Mouse (Mus musculus) forebrain, embryonic 16.5 days (tissue): ENCODE measurements around the gene Stk24. TPM values are rescaled to one million over a fixed set of nuclear protein-coding genes. Genes with fewer than 3 reads are reported as not detected.
A peak's percentile ranks its signal among the peaks of the same experiment; 100 is the strongest.

Source experiments
- ATAC-seq: fragments of 200-750 bp; cut with Nextera tagmentation; 2 replicates; pipeline ENCODE4 v1.8.0; 2017; ENCODE audit warnings: mild to moderate bottlenecking, moderate library complexity
- H3K27ac ChIP-seq: fragments of 300-500 bp; sonication (generic); 2 replicates; pipeline ENCODE4 v1.5.1; 2014; ENCODE audit warnings: low read length, control low read depth
- H3K27me3 ChIP-seq: fragments of 300-500 bp; sonication (generic); replicated peaks from 2 replicates; pipeline ENCODE4 v1.6.1; 2014; ENCODE audit warnings: low read length; ENCODE audit not compliant: control insufficient read depth, insufficient read depth
- H3K36me3 ChIP-seq: fragments of 300-500 bp; sonication (generic); 2 replicates; pipeline ENCODE4 v1.6.1; 2014; ENCODE audit not compliant: control insufficient read depth, insufficient read depth
- H3K4me1 ChIP-seq: fragments of 300-500 bp; sonication (generic); replicated peaks from 2 replicates; pipeline ENCODE4 v1.6.1; 2014; ENCODE audit warnings: low read length; ENCODE audit not compliant: control insufficient read depth, insufficient read depth
- H3K4me2 ChIP-seq: fragments of 300-500 bp; sonication (generic); 2 replicates; pipeline ENCODE4 v1.6.1; 2014; ENCODE audit warnings: mild to moderate bottlenecking, low read length, control low read depth
- H3K4me3 ChIP-seq: fragments of 300-500 bp; sonication (generic); replicated peaks from 2 replicates; pipeline ENCODE4 v1.5.1; 2014; ENCODE audit warnings: mild to moderate bottlenecking, low read length, control low read depth
- H3K9ac ChIP-seq: fragments of 300-500 bp; sonication (generic); replicated peaks from 2 replicates; pipeline ENCODE4 v1.6.1; 2014; ENCODE audit warnings: low read depth, low read length, control low read depth
- H3K9me3 ChIP-seq: fragments of 300-500 bp; sonication (generic); 2 replicates; pipeline ENCODE4 v1.6.1; 2016; ENCODE audit warnings: low read length; ENCODE audit not compliant: control insufficient read depth
- WGBS: fragments of 180-500 bp; shearing (Covaris S2); extraction: QIAGEN DNeasy Blood & Tissue Kit; methylation state at CpG from one replicate; pipeline ENCODE4 v1.1.7; 2014; 5-methylcytosine and 5-hydroxymethylcytosine counted together
- polyA plus RNA-seq: library from polyadenylated mRNA; unstranded; fragments of >200 nt; fragmentation: Nextera tagmentation; extraction: Ambion mirVana; gene quantifications from 2 replicates; pipeline ENCODE4 v1.2.1, GENCODE M21; 2015

The Stk24 gene
- polyA plus RNA-seq, 1 experiment from 2014 or later = 20.5 TPM

DNA sequence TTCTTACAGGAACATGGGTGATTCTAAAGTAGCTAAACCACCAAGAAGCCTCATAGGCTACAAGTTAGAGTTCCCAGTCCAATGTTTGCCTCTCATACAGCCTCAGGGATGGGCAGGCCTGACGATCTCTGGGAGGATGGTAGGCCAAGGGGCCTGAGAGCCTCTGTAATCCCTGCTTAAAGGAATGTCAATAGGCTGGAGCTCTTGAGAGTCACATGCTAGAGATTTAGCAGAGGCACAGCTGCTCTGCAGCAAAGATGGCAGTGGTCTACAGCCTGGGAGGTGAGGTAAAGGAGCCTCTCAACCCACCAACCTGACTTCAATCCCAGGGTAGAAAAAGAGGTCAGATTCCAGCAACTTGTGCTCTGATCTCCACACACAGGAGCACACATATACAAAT is 7.9 kb upstream of the Stk24 start:
- no peak overlapping the region for H3K27ac ChIP-seq
- WGBS = 43% methylated on average over 1 of the region's 1 CpGs
- H3K4me2 ChIP-seq = no peak overlapping the region
- no peak for ATAC-seq
- H3K9ac ChIP-seq = no peak overlapping the region
- H3K9me3 ChIP-seq = no peaks in the 10 kb centered on the region
- no peak overlapping the region for H3K4me3 ChIP-seq
- no peaks in the 10 kb centered on the region for H3K4me1 ChIP-seq
- H3K27me3 ChIP-seq = no peaks in the 10 kb centered on the region
- no peaks in the 10 kb centered on the region for H3K36me3 ChIP-seq

DNA sequence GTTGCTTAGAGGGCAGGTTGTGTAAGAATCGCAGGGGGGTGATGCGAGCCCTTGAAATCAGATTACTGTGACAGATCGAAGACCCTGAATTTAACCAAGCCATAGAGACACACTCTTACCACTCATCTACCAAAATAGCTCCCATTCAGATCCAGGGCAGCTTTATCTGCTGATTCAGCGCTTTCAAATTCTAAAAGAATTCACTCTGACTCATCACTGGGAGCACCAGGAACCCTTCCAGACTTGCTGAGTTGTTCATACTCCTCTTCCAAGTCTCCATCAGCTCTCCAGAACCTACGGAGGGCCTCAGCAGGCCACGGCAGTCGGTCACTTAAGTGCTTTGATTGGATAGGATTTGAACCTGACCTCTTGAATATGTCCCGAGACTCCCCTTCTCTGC is 5.6 kb upstream of the Stk24 start:
- ATAC-seq = no peak
- WGBS = 94% methylated on average over 8 of the region's 8 CpGs

DNA sequence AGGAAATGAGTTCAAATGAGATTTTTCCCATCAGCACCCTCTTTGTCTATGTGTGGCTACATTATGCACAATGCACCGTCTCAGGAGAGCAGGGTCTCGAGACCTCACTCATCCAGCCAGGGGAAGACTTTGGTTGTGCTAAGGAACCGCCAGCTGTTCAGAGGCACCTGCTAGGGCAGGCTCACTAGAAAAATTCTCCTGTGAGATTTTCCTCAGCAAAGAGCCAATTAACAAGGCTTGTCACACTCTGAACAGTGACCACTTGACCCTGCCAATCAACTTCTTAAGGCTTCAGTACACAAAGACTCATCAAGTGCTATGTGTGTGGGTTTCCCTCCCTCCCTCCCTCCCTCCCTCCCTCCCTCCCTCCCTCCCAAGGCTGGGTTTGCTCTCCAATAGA is 4.0 kb upstream of the Stk24 start:
- Histone ChIP-seq H3K27ac (no peak overlapping the region), H3K4me2 (no peak overlapping the region), H3K4me3 (no peak overlapping the region), H3K36me3 (no peaks in the 10 kb centered on the region), H3K4me1 (peaks cover 7% of the 10 kb centered on the region), H3K9me3 (no peaks in the 10 kb centered on the region), H3K27me3 (no peaks in the 10 kb centered on the region), H3K9ac (no peak overlapping the region)
- WGBS = 19% methylated on average over 3 of the region's 3 CpGs
- no peak for ATAC-seq

More for the DNA sequence above, 5.6 kb upstream of the Stk24 start:
- H3K4me3 ChIP-seq = no peak overlapping the region
- no peak overlapping the region for H3K4me2 ChIP-seq
- no peaks in the 10 kb centered on the region for H3K27me3 ChIP-seq
- no peak overlapping the region for H3K27ac ChIP-seq
- no peak overlapping the region for H3K9ac ChIP-seq
- no peaks in the 10 kb centered on the region for H3K36me3 ChIP-seq
- H3K4me1 ChIP-seq = no peaks in the 10 kb centered on the region
- H3K9me3 ChIP-seq = no peaks in the 10 kb centered on the region

DNA sequence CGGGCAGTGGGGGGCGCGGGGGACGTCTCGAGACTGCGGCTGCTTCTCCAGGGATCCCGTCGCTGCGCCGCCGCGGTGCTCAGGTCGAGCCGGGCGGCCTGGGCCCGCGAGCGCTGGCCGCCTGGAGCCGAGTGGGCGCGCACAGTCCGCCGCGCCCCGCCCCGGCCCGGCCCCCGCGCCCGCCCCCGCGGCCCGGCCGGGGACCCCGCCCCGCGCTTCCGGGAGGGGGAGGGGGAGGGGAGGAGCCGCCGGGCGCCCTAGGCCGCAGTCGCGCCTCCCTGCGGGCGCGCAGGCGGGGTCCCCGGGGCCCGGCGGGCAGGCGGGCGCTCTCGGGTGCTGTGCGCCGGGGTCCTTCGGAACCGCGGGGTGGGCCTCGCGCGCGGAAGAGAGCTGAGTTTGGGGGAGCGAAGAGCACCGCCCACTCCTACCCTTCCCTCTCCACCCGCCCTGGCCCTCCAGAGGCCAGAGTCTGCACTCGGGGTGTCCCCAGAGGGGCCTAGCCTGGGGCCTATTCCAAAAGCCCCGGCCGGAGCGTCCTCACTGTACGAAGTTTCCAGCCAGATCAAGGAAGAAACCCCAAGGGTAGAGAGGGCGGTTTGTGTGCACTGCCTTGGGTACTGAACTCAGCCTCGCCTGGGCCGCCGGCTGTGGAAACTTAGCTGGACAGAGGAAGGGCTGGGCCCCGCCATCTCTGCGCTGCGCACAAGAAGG is 540 bp downstream of the Stk24 start:
- H3K27ac ChIP-seq = peak overlapping the region; percentile 73
- H3K4me3 ChIP-seq = peak overlapping the region; percentile 56
- H3K9me3 ChIP-seq = no peaks in the 10 kb centered on the region
- peak overlapping the region; percentile 98 for H3K4me2 ChIP-seq
- no peaks in the 10 kb centered on the region for H3K36me3 ChIP-seq
- ATAC-seq = peak; percentile 85
- peaks cover 20% of the 10 kb centered on the region for H3K4me1 ChIP-seq
- no peaks in the 10 kb centered on the region for H3K27me3 ChIP-seq
- H3K9ac ChIP-seq = peak overlapping the region; percentile 96
- WGBS = under 1% methylated on average over 48 of the region's 79 CpGs

DNA sequence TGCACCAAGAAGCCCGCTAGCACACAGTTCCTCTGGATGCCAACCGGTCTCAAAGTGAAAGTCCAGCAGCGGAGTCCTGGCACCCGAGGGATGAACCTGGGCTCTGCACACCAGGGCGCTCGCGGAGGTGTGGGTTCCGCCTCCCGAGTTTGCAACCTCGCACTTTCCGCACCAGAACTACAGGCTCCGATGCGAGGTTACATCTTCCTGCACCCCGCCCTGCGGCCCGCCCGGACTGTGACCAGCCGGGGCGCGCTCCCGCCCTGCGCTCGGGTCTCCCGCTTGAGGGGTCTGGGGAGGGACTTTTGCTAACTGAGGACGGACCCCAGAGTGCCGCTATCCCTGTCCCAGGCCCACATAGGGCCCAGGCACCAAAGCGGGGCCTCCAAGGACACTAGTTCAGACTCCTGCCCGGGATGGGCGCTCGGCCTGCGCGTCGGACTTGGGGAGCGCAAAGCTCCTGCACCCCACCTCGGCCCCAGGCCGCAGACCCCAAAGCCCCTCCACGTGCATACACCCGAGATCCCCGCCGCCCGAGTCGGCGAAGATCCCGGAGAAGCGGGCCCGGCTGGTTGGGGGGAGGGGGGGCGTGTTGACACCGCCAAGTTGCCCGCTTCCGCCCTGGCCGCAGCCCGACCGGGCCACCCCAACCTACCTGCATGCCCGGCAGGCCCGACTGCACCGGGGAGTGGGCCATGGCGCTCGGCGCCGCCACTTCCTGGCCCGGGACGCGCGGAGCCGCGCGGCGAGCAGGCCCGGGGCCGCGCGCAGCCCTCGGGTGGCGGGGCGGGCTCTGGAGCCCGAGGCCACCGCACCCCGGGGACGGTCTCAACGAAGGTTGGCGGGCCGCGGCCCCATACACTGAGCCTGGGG is 1.3 kb downstream of the Stk24 start:
- no peaks in the 10 kb centered on the region for H3K27me3 ChIP-seq
- ATAC-seq = peak; percentile 79
- no peaks in the 10 kb centered on the region for H3K36me3 ChIP-seq
- H3K4me1 ChIP-seq = peaks cover 20% of the 10 kb centered on the region
- peak overlapping the region; percentile 98 for H3K4me2 ChIP-seq
- H3K9me3 ChIP-seq = no peaks in the 10 kb centered on the region
- peak overlapping the region; percentile 96 for H3K9ac ChIP-seq
- peak overlapping the region; percentile 56 for H3K4me3 ChIP-seq
- H3K27ac ChIP-seq = peak overlapping the region; percentile 73
- WGBS = under 1% methylated on average over 60 of the region's 83 CpGs

DNA sequence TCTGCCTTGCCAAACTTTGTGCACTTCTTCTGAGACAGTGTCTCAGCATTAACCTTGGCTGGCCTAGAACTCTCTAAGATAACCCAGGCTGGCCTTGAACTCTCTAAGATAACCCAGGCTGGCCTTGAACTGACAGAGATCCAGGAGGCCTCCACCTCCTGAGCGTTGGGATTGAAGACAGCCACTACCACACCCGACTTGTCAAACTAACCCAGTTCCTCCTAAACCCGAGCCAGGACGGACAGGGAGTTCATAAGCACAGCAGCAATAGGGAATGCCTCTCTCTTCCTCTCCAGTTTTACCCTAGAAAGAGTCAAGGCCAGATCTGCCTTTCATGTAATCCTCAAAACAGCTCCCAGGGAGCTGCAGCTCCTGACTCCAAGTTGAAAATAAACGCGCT is 3.2 kb downstream of the Stk24 start:
- 76% methylated on average over 6 of the region's 6 CpGs for WGBS
- no peak overlapping the region for H3K4me2 ChIP-seq

DNA sequence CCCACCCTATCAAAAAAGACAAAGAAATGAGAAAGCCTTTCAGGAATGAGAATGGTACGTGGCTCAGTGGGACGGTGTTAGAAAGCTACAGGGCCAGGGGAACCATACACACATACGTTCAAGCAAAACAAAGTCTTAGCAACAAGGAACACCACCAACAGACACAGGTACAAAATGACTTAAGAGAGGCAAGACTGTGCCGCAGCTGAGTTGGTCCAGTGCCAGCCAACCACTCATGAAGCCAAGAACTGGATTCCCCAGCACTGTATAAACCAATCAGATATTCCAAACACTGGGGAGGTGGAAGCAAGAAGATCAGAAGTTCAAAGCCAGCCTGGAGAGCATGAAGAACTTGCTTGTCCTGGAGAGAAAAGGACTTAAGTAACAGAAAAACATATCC is 5.9 kb downstream of the Stk24 start:
- Histone ChIP-seq H3K4me2 (no peak overlapping the region), H3K4me1 (peaks cover 14% of the 10 kb centered on the region), H3K27ac (no peak overlapping the region), H3K36me3 (no peaks in the 10 kb centered on the region), H3K27me3 (no peaks in the 10 kb centered on the region), H3K4me3 (no peak overlapping the region), H3K9me3 (no peaks in the 10 kb centered on the region), H3K9ac (no peak overlapping the region)
- WGBS = 77% methylated on average over 4 of the region's 4 CpGs
- no peak for ATAC-seq

More for the DNA sequence above, 3.2 kb downstream of the Stk24 start:
- no peak overlapping the region for H3K27ac ChIP-seq
- no peaks in the 10 kb centered on the region for H3K27me3 ChIP-seq
- H3K4me3 ChIP-seq = no peak overlapping the region
- no peak for ATAC-seq
- peaks cover 20% of the 10 kb centered on the region for H3K4me1 ChIP-seq
- H3K36me3 ChIP-seq = no peaks in the 10 kb centered on the region
- H3K9ac ChIP-seq = 0 out of 2 replicates have a peak overlapping the region, but pooled peaks have one; percentile 15
- H3K9me3 ChIP-seq = no peaks in the 10 kb centered on the region

DNA sequence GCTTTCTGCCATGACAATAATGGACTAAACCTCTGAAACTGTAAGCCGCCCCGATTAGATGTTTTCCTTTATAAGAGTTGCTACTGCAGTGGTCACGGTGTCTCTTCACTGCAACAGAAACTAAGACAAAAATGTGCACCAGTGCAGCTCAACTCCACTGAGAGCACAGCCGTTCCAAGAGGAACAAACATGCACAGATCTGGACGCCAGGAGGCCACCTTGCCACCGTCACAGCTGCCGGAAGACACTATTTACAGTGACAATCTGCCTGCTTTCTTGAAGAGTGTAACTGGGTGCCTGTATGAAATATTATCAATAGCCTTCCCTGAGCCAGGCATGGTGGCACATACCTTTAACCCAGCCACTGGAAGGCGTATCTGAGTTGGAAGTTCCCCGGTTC is 6.8 kb downstream of the Stk24 start:
- 88% methylated on average over 9 of the region's 9 CpGs for WGBS
- H3K27me3 ChIP-seq = no peaks in the 10 kb centered on the region
- H3K4me3 ChIP-seq = no peak overlapping the region
- ATAC-seq = no peak
- H3K4me2 ChIP-seq = no peak overlapping the region
- H3K4me1 ChIP-seq = peaks cover 15% of the 10 kb centered on the region
- no peak overlapping the region for H3K27ac ChIP-seq
- no peaks in the 10 kb centered on the region for H3K36me3 ChIP-seq
- H3K9me3 ChIP-seq = no peaks in the 10 kb centered on the region
- no peak overlapping the region for H3K9ac ChIP-seq

DNA sequence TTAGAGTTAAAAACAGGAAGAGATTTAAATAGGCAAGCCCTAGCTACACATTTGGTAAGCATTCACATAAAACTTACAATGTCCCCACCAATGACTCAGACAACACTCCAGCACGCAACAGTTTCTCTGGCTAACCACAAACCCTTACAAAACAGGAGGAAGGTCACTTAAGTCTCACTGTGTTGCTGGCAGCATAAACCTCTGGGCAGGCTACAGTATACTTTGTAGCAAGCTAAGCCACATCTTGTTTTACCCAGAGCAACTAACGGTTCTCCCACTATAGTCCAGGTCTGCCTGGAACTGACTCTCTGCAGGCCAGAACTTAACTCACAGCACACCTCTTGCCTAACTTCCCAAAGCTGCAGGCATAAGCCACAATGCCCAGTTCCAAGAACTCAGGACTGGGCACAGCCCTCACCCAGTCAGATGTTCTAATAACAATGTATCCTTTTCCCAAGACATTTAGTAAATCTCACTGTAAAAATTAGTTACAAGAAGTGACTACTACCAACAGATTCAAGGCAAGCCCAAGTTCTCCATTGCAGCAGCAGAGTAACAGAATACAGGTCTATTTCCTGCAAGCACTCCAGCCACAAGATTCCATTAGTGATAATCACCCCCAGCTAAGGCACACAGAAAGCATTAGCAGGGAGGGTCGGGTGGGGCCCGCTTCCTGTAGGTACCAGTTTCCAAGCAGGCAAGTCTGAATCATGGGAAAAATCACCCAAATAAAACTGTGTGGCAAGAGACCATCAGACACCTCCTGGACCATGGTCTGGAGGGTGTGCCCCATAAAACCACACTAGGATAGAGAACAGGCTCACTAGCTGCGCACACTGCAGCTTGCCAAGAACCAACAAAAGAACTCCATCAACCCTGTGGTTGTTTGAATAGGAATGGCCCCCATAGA is 7.6 kb downstream of the Stk24 start:
- Histone ChIP-seq H3K4me2 (no peak overlapping the region), H3K4me3 (no peak overlapping the region), H3K9me3 (no peaks in the 10 kb centered on the region), H3K4me1 (peaks cover 8% of the 10 kb centered on the region; the same call in 1 of the 2 replicates), H3K36me3 (no peaks in the 10 kb centered on the region), H3K9ac (no peak overlapping the region), H3K27me3 (no peaks in the 10 kb centered on the region), H3K27ac (no peak overlapping the region)
- 89% methylated on average over 5 of the region's 5 CpGs for WGBS
- ATAC-seq = no peak
